Mouse (Mus musculus) ES-E14 (cell line): ENCODE results near the gene Timm17a.

Source experiments
- CHD2 ChIP-seq: IDR thresholded peaks from 2 replicates; pipeline ENCODE4 v1.6.1; 2014; ENCODE audit warnings: mild to moderate bottlenecking, low read depth, low read length, inconsistent platforms
- HCFC1 ChIP-seq: IDR thresholded peaks from 2 replicates; pipeline ENCODE4 v1.6.1; 2012; ENCODE audit warnings: low read length, inconsistent platforms, borderline replicate concordance; ENCODE audit not compliant: insufficient read depth
- ZNF384 ChIP-seq: IDR thresholded peaks from 2 replicates; pipeline ENCODE4 v1.6.1; 2012; ENCODE audit warnings: low read depth, low read length, inconsistent platforms

DNA sequence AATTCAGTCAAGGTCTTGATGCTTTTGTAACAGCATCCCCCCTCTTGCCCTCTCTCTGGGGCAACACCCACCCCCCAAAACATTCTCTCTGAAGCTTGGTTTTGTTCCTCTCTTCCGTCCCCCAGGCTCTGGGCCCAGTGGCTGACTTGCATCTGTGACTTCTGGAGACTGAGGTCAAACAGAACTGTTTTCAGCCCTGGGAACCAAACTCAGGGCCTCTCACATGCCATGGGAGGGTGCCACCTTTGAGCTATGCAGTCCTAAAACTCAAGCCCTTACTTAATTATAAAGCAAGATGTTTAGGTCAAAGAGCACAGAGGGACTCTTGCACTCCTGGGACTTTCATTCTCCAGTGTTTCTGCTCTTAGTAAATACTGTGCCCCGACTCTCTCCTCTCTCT, 12.4 kb upstream of the Timm17a start:
- TF ChIP-seq ZNF384 (no peak), HCFC1 (no peak), CHD2 (no peak)
